Mouse (Mus musculus) brain, embryonic 14.5 days (tissue): ENCODE data around the gene Clec1a. TPM values are rescaled to one million over a fixed set of nuclear protein-coding genes. Genes with fewer than 3 reads are reported as not detected.
"Not testable (repeated sequence)": the region's sequence is repeated elsewhere in the genome, so short reads cannot be mapped to it uniquely, and the experiment has no call there.

Source experiments
- DNase-seq: peaks from one replicate; pipeline ENCODE4 v3.0.0-alpha.2; 2011; ENCODE audit warnings: low read depth
- CTCF ChIP-seq: fragments of 200-500 bp; IDR thresholded peaks from 2 replicates; pipeline ENCODE4 v1.5.1; 2012; ENCODE audit warnings: inconsistent platforms, mild to moderate bottlenecking, moderate library complexity, borderline replicate concordance; ENCODE audit not compliant: insufficient read depth, insufficient read length; ENCODE audit errors: extremely low read depth
- POLR2A ChIP-seq: fragments of 200-500 bp; IDR thresholded peaks from 2 replicates; pipeline ENCODE4 v1.6.1; 2012; ENCODE audit warnings: mild to moderate bottlenecking, inconsistent platforms, borderline replicate concordance; ENCODE audit not compliant: poor library complexity, insufficient read depth, insufficient read length, severe bottlenecking; ENCODE audit errors: extremely low read depth
- polyA plus RNA-seq: library from polyadenylated mRNA; depleted of rRNA; stranded (reverse); fragments of >200 nt; gene quantifications from 2 replicates; pipeline ENCODE4 v1.2.3, GENCODE M21; 2012; rRNA removed

Clec1a gene
- polyA plus RNA-seq, result 0.49 and 0.72 TPM in 2 replicates

DNA sequence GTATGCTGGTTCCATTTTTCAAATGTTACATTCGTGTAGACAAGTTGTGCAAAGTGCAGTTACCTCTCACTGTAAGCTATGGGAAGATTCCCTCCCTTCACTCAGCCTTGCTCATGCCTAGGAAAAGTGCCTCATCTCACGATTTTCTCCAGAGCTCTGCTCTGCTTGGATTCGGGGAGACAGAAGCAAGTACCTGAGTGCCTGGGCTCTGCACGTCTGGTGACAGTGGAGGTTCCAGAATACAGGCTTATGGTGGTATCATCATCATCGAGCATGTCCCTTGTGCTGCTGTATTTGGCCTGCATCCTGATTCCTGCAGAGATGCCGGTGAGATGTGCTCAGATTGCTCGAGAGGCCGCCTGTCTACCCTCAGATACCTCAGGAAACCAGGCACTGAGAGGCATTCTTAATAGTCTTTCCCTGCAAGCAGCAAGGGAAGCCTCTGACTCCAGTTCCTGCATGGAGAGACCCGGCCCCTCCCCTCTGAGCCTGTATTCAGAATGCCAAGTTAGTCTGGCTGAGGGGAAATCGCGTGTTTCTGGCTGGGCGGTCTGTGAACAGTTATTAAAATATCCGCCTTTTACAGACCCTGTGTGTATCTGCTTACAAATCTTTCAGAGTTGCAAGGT is at the start of gene Clec1a:
TSS of gene Clec1a (minus strand) at position 590 of the 629 bp plus-strand sequence.
- DNase-seq, result peak; percentile 43
- TF ChIP-seq POLR2A, result no peak
- TF ChIP-seq CTCF, result no peak

DNA sequence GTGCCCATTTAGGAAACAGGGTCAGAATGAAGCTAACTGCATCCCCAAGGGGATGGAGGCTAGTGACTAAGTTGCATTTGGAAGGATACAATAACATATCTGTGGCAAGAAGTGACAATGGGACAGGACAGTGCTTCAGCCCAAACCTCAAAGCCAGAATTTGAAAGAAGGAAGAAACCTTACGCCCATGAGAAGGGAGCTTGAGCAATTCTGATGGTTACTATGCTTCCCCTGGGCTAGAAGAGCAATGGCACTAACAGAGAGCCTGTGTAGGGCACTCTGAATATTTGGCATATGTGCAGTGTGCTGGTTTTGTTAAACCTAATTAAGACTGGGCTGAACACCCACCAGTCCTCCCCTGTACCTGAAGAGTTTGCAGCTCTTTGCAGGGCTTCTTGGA is 47.7 kb upstream of the Clec1a start:
- not testable (repeated sequence) for DNase-seq

GRCm38 (mm10) chr6:129497345-129498218 is 45.8 kb upstream of the Clec1a start:
- DNase-seq, result no peak

GRCm38 (mm10) chr6:129494924-129495323 is 43.1 kb upstream of the Clec1a start:
- TF ChIP-seq CTCF (no peak), POLR2A (no peak)
- no peak for DNase-seq

More at GRCm38 (mm10) chr6:129497345-129498218, 45.8 kb upstream of the Clec1a start:
- TF ChIP-seq POLR2A, result no peak
- TF ChIP-seq CTCF, result no peak

DNA sequence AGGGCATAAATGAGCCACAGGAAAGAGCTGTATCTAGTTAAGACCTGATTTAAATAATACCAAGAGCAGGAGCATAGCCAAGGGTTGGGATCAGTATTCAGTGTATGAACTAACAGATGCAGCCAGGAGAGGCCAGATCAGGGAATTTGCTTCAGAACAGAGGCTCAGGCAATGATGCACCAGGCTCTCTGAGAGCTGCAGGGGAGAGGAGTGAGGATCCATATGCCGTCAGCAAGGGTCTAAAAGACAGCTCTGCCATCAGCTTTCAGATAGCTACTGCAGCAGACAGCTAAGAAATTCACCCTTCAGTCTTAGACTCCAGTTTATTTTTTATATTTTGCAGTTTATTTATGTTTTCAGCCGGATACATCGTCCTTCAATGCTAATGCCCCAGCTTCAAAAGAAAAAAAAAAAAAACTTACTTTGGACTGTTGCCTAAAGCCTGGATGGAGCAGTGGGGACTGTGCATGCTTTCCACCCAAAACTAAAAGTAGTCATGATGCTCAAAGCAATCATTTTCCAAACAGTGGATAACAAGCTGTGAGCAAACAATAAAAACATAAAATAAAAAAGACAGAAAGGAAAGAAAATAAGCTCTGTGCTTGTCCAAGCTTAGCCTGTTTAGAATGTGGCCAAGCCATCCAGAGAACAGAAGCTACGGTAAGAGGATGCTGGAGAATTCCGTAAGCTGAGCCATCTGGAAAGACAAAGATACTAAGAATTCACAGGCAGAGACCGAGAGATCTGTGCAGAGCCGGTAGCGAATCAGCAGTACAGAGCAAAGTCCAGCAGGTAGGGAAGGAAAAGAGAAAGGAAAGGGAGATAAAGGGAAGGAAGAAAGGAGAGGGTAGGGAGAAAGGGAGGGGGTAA is 28.5 kb upstream of the Clec1a start:
- DNase-seq, result peak; percentile 93
- TF ChIP-seq CTCF (no peak), POLR2A (no peak)

- DNase-seq, result peak; percentile 32
- 0 out of 2 replicates have a peak, but pooled peaks have one; percentile 3 for TF ChIP-seq CTCF
- TF ChIP-seq POLR2A, result no peak
Observed at GRCm38 (mm10) chr6:129476404-129477126, 24.8 kb upstream of the Clec1a start.

DNA sequence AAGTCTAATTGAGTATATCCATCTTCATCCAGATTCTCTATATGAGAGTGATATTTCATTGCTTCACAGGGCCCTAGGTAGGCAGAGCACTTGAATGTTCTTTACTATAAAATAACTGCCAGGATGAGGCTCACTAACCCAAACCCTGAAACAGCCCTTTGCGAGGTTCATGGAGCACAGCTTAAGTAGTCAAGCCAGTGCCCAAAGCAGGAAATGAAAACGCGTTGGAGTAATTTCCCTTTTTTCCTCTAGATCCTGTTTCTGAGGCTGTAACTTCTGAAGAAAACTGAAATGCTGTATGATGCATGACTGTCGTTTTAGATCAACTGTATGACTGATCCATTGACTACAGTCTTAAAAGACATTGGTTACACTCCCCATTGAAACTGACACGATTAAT is 20.8 kb upstream of the Clec1a start:
- no peak for TF ChIP-seq CTCF
- TF ChIP-seq POLR2A, result no peak

DNA sequence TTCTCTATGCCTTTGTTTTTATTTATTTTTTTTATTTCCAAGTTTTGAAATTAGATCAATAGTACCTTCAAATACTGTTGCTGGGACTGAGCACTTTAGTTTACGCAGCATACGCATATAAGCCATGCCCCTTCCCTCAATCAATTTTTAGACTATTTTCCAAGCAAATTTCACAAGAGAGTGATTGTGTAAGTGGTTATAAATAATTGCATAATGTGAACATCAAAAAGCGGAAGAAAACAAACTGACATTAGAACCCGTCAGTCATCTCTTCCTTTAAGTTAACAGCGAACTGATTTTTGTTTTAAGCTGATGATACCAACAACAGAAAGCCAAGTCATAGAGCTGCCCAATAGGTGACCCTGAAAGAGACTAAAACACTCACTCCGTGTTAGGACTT is 19.6 kb upstream of the Clec1a start:
- DNase-seq, result no peak
- TF ChIP-seq CTCF (no peak), POLR2A (no peak)

More for the DNA sequence above, 20.8 kb upstream of the Clec1a start:
- no peak for DNase-seq

DNA sequence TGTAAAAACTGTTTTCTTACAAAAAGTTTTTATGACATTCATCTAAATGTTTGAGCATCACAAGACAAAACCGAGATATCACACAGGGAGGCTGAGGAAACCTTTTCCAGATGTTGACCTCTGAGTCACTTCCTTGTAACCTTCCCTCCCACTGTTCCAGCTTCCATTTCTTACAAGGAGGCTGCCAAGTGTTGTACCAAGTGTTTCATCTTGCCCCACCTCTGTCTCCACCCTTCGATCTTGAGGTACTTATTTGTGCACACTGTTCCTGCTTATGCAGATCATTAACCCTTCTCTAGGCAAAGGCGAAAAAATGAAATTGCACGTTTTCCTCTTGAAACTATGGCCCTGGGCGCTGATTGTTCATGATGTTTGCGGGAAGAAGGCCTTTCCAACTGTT is 2.1 kb downstream of the Clec1a start:
- TF ChIP-seq POLR2A, result no peak
- TF ChIP-seq CTCF, result no peak

GRCm38 (mm10) chr6:129438033-129438432 is 13.8 kb downstream of the Clec1a start:
- no peak for DNase-seq
- TF ChIP-seq CTCF (no peak), POLR2A (no peak)

More for the DNA sequence above, 2.1 kb downstream of the Clec1a start:
- peak; percentile 3 for DNase-seq
